Mouse (Mus musculus): ENCODE data around the gene Plgrkt. TPM values are rescaled to one million over a fixed set of nuclear protein-coding genes. Genes with fewer than 3 reads are reported as not detected.

The Plgrkt gene
- polyA plus RNA-seq, 1 experiment from 2014 or later = 43.6 TPM

GRCm38 (mm10) chr19:29373438-29373837 is 6.2 kb upstream of the Plgrkt start:
- H3K27me3 ChIP-seq (ENCODE audit: control insufficient read depth, insufficient read depth, low read length) = no peaks in the 10 kb centered on the region
- peak overlapping the region; percentile 48 for H3K4me2 ChIP-seq
- 42% methylated on average over 11 of the region's 11 CpGs for WGBS (ENCODE audit: insufficient replicate concordance)
- H3K36me3 ChIP-seq (ENCODE audit: control insufficient read depth, insufficient read depth, low read length) = no peaks in the 10 kb centered on the region
- H3K9ac ChIP-seq (ENCODE audit: low read depth, low read length) = 0 out of 2 replicates have a peak overlapping the region, but pooled peaks have one; percentile 22
- ATAC-seq (replicated peaks; ENCODE audit: insufficient number of reproducible peaks, low FRiP score, low TSS enrichment) = no peak
- no peaks in the 10 kb centered on the region for H3K9me3 ChIP-seq (replicated peaks; ENCODE audit: control insufficient read depth, low read length)
- H3K4me1 ChIP-seq (ENCODE audit: control insufficient read depth, insufficient read depth, low read length) = no peaks in the 10 kb centered on the region
- H3K4me3 ChIP-seq (ENCODE audit: low read depth, low read length) = no peak overlapping the region
- H3K27ac ChIP-seq (ENCODE audit: low read depth, low read length) = no peak overlapping the region

- 81% methylated on average over 3 of the region's 3 CpGs for WGBS (ENCODE audit: insufficient replicate concordance)
Measured at GRCm38 (mm10) chr19:29372621-29373020, 5.4 kb upstream of the Plgrkt start.

GRCm38 (mm10) chr19:29372138-29372537 is 4.9 kb upstream of the Plgrkt start:
- no peak overlapping the region for H3K4me3 ChIP-seq (ENCODE audit: low read depth, low read length)
- no peak overlapping the region for H3K4me2 ChIP-seq
- 61% methylated on average over 4 of the region's 4 CpGs for WGBS (ENCODE audit: insufficient replicate concordance)
- H3K36me3 ChIP-seq (ENCODE audit: control insufficient read depth, insufficient read depth, low read length) = no peaks in the 10 kb centered on the region
- no peaks in the 10 kb centered on the region for H3K4me1 ChIP-seq (ENCODE audit: control insufficient read depth, insufficient read depth, low read length)
- no peaks in the 10 kb centered on the region for H3K27me3 ChIP-seq (ENCODE audit: control insufficient read depth, insufficient read depth, low read length)
- H3K9me3 ChIP-seq (replicated peaks; ENCODE audit: control insufficient read depth, low read length) = no peaks in the 10 kb centered on the region
- no peak for ATAC-seq (replicated peaks; ENCODE audit: insufficient number of reproducible peaks, low FRiP score, low TSS enrichment)
- no peak overlapping the region for H3K9ac ChIP-seq (ENCODE audit: low read depth, low read length)
- no peak overlapping the region for H3K27ac ChIP-seq (ENCODE audit: low read depth, low read length)

More at GRCm38 (mm10) chr19:29372621-29373020, 5.4 kb upstream of the Plgrkt start:
- ATAC-seq (replicated peaks; ENCODE audit: insufficient number of reproducible peaks, low FRiP score, low TSS enrichment) = no peak
- no peaks in the 10 kb centered on the region for H3K27me3 ChIP-seq (ENCODE audit: control insufficient read depth, insufficient read depth, low read length)
- H3K36me3 ChIP-seq (ENCODE audit: control insufficient read depth, insufficient read depth, low read length) = no peaks in the 10 kb centered on the region
- no peaks in the 10 kb centered on the region for H3K9me3 ChIP-seq (replicated peaks; ENCODE audit: control insufficient read depth, low read length)
- no peak overlapping the region for H3K4me3 ChIP-seq (ENCODE audit: low read depth, low read length)
- H3K4me2 ChIP-seq = no peak overlapping the region
- no peak overlapping the region for H3K27ac ChIP-seq (ENCODE audit: low read depth, low read length)
- H3K4me1 ChIP-seq (ENCODE audit: control insufficient read depth, insufficient read depth, low read length) = no peaks in the 10 kb centered on the region
- no peak overlapping the region for H3K9ac ChIP-seq (ENCODE audit: low read depth, low read length)

GRCm38 (mm10) chr19:29371284-29372081 is 4.3 kb upstream of the Plgrkt start:
- WGBS (ENCODE audit: insufficient replicate concordance) = 78% methylated on average over 18 of the region's 18 CpGs
- Histone ChIP-seq H3K27ac (ENCODE audit: low read depth, low read length) (no peak overlapping the region), H3K4me3 (ENCODE audit: low read depth, low read length) (no peak overlapping the region), H3K9me3 (replicated peaks; ENCODE audit: control insufficient read depth, low read length) (no peaks in the 10 kb centered on the region), H3K36me3 (ENCODE audit: control insufficient read depth, insufficient read depth, low read length) (no peaks in the 10 kb centered on the region), H3K27me3 (ENCODE audit: control insufficient read depth, insufficient read depth, low read length) (no peaks in the 10 kb centered on the region), H3K4me1 (ENCODE audit: control insufficient read depth, insufficient read depth, low read length) (no peaks in the 10 kb centered on the region), H3K9ac (ENCODE audit: low read depth, low read length) (no peak overlapping the region), H3K4me2 (no peak overlapping the region)
- no peak for ATAC-seq (replicated peaks; ENCODE audit: insufficient number of reproducible peaks, low FRiP score, low TSS enrichment)

- H3K4me2 ChIP-seq = no peak overlapping the region
- H3K9me3 ChIP-seq (replicated peaks; ENCODE audit: control insufficient read depth, low read length) = no peaks in the 10 kb centered on the region
- H3K4me1 ChIP-seq (ENCODE audit: control insufficient read depth, insufficient read depth, low read length) = no peaks in the 10 kb centered on the region
- WGBS (ENCODE audit: insufficient replicate concordance) = 84% methylated on average over 7 of the region's 7 CpGs
- no peak for ATAC-seq (replicated peaks; ENCODE audit: insufficient number of reproducible peaks, low FRiP score, low TSS enrichment)
- no peak overlapping the region for H3K27ac ChIP-seq (ENCODE audit: low read depth, low read length)
- no peak overlapping the region for H3K9ac ChIP-seq (ENCODE audit: low read depth, low read length)
- H3K27me3 ChIP-seq (ENCODE audit: control insufficient read depth, insufficient read depth, low read length) = no peaks in the 10 kb centered on the region
- no peak overlapping the region for H3K4me3 ChIP-seq (ENCODE audit: low read depth, low read length)
- H3K36me3 ChIP-seq (ENCODE audit: control insufficient read depth, insufficient read depth, low read length) = no peaks in the 10 kb centered on the region
Measured at GRCm38 (mm10) chr19:29370545-29371283, 3.5 kb upstream of the Plgrkt start.

GRCm38 (mm10) chr19:29370112-29370511 is 2.9 kb upstream of the Plgrkt start:
- no peak for ATAC-seq (replicated peaks; ENCODE audit: insufficient number of reproducible peaks, low FRiP score, low TSS enrichment)
- no peak overlapping the region for H3K27ac ChIP-seq (ENCODE audit: low read depth, low read length)
- no peaks in the 10 kb centered on the region for H3K27me3 ChIP-seq (ENCODE audit: control insufficient read depth, insufficient read depth, low read length)
- no peaks in the 10 kb centered on the region for H3K36me3 ChIP-seq (ENCODE audit: control insufficient read depth, insufficient read depth, low read length)
- no peak overlapping the region for H3K9ac ChIP-seq (ENCODE audit: low read depth, low read length)
- no peaks in the 10 kb centered on the region for H3K4me1 ChIP-seq (ENCODE audit: control insufficient read depth, insufficient read depth, low read length)
- H3K4me2 ChIP-seq = no peak overlapping the region
- H3K4me3 ChIP-seq (ENCODE audit: low read depth, low read length) = no peak overlapping the region
- 57% methylated on average over 12 of the region's 12 CpGs for WGBS (ENCODE audit: insufficient replicate concordance)
- no peaks in the 10 kb centered on the region for H3K9me3 ChIP-seq (replicated peaks; ENCODE audit: control insufficient read depth, low read length)

- no peaks in the 10 kb centered on the region for H3K4me1 ChIP-seq (ENCODE audit: control insufficient read depth, insufficient read depth, low read length)
- H3K9ac ChIP-seq (ENCODE audit: low read depth, low read length) = no peak overlapping the region
- 72% methylated on average over 3 of the region's 3 CpGs for WGBS (ENCODE audit: insufficient replicate concordance)
- no peak overlapping the region for H3K4me3 ChIP-seq (ENCODE audit: low read depth, low read length)
- no peak overlapping the region for H3K27ac ChIP-seq (ENCODE audit: low read depth, low read length)
- H3K9me3 ChIP-seq (replicated peaks; ENCODE audit: control insufficient read depth, low read length) = no peaks in the 10 kb centered on the region
- no peak for ATAC-seq (replicated peaks; ENCODE audit: insufficient number of reproducible peaks, low FRiP score, low TSS enrichment)
- no peak overlapping the region for H3K4me2 ChIP-seq
- H3K36me3 ChIP-seq (ENCODE audit: control insufficient read depth, insufficient read depth, low read length) = no peaks in the 10 kb centered on the region
- H3K27me3 ChIP-seq (ENCODE audit: control insufficient read depth, insufficient read depth, low read length) = peaks cover 4% of the 10 kb centered on the region; the same call in 1 of the 2 replicates
Measured at GRCm38 (mm10) chr19:29368671-29369309, 1.6 kb upstream of the Plgrkt start.

- Histone ChIP-seq H3K27me3 (ENCODE audit: control insufficient read depth, insufficient read depth, low read length) (peaks cover 4% of the 10 kb centered on the region; the same call in 1 of the 2 replicates), H3K36me3 (ENCODE audit: control insufficient read depth, insufficient read depth, low read length) (no peaks in the 10 kb centered on the region), H3K9ac (ENCODE audit: low read depth, low read length) (no peak overlapping the region), H3K4me1 (ENCODE audit: control insufficient read depth, insufficient read depth, low read length) (no peaks in the 10 kb centered on the region), H3K9me3 (replicated peaks; ENCODE audit: control insufficient read depth, low read length) (no peaks in the 10 kb centered on the region), H3K4me3 (ENCODE audit: low read depth, low read length) (no peak overlapping the region), H3K27ac (ENCODE audit: low read depth, low read length) (no peak overlapping the region), H3K4me2 (no peak overlapping the region)
- 82% methylated on average over 2 of the region's 2 CpGs for WGBS (ENCODE audit: insufficient replicate concordance)
- ATAC-seq (replicated peaks; ENCODE audit: insufficient number of reproducible peaks, low FRiP score, low TSS enrichment) = no peak
Measured at GRCm38 (mm10) chr19:29368041-29368440, 851 bp upstream of the Plgrkt start.

Measured in heart, embryonic 11.5 days (tissue).